Mouse (Mus musculus) erythroblast, adult 5-6 weeks (primary cell): ENCODE results near the gene 1700019D03Rik. TPM values are rescaled to one million over a fixed set of nuclear protein-coding genes. Genes with fewer than 3 reads are reported as not detected.
"Not testable (repeated sequence)": the region's sequence is repeated elsewhere in the genome, so short reads cannot be mapped to it uniquely, and the experiment has no call there.

Experiments used
- ATAC-seq: replicated peaks from 2 replicates; pipeline ENCODE4 v1.8.0; 2016; ENCODE audit warnings: moderate number of reproducible peaks, mild to moderate bottlenecking, moderate TSS enrichment, inconsistent platforms; ENCODE audit not compliant: poor library complexity, low FRiP score, severe bottlenecking
- total RNA-seq, 2 experiments: library from RNA; stranded (forward) in 1 of 2; stranded (reverse) in 1 of 2; fragments of 150-400 nt in 1 of 2; fragments of 200-764, 138-1000 nt in 1 of 2; gene quantifications; 2 replicates each; pipeline versions ENCODE4 v1.2.3 to v1.2.4; 2015 to 2017; ENCODE audit warnings: low replicate concordance in 2 of 2

The 1700019D03Rik gene
- total RNA-seq, 2 experiments from 2014 or later: 1.2 TPM; not detected in 1

- no peak for ATAC-seq
Observed at GRCm38 (mm10) chr1:52956746-52957145, 63.2 kb downstream of the 1700019D03Rik start.

GRCm38 (mm10) chr1:52955102-52955501, 64.9 kb downstream of the 1700019D03Rik start:
- no peak for ATAC-seq

- ATAC-seq: no peak
Observed at GRCm38 (mm10) chr1:52954456-52954855, 65.5 kb downstream of the 1700019D03Rik start.

GRCm38 (mm10) chr1:52953548-52953947, 66.4 kb downstream of the 1700019D03Rik start:
- no peak for ATAC-seq

GRCm38 (mm10) chr1:52952551-52953397, 67.2 kb downstream of the 1700019D03Rik start:
- ATAC-seq: no peak

GRCm38 (mm10) chr1:52952143-52952542, 67.8 kb downstream of the 1700019D03Rik start:
- no peak for ATAC-seq

GRCm38 (mm10) chr1:52951146-52951868, 68.7 kb downstream of the 1700019D03Rik start:
- no peak for ATAC-seq

- ATAC-seq: no peak
Observed at GRCm38 (mm10) chr1:52947895-52948294, 72.1 kb downstream of the 1700019D03Rik start.

- ATAC-seq: no peak
Observed at GRCm38 (mm10) chr1:52939021-52939420, 81.0 kb downstream of the 1700019D03Rik start.

- no peak for ATAC-seq
Observed at GRCm38 (mm10) chr1:52934494-52934893, 85.5 kb downstream of the 1700019D03Rik start.

GRCm38 (mm10) chr1:52924482-52924881, 95.5 kb downstream of the 1700019D03Rik start:
- ATAC-seq: not testable (repeated sequence)

GRCm38 (mm10) chr1:52918897-52919296, 101.1 kb downstream of the 1700019D03Rik start:
- not testable (repeated sequence) for ATAC-seq

- peak; percentile 60; the same call in 1 of the 2 replicates for ATAC-seq
Observed at GRCm38 (mm10) chr1:52916655-52917054, 103.3 kb downstream of the 1700019D03Rik start.

- ATAC-seq: no peak
Observed at GRCm38 (mm10) chr1:52909783-52910182, 110.2 kb downstream of the 1700019D03Rik start.

GRCm38 (mm10) chr1:52884208-52884607, 135.8 kb downstream of the 1700019D03Rik start:
- no peak for ATAC-seq

Other genes with a start within 250 kb of the 1700019D03Rik start
- gene Inpp1, start 202.5 kb downstream of the 1700019D03Rik start, total RNA-seq (2015; ENCODE audit: low replicate concordance): 2.7 and 4.6 TPM in 2 replicates
- 5.2 and 6.5 TPM in 2 replicates for gene Inpp1, start 202.5 kb downstream of the 1700019D03Rik start, total RNA-seq (2017; ENCODE audit: low replicate concordance)
- gene Hibch, start 175.2 kb downstream of the 1700019D03Rik start, total RNA-seq (2015; ENCODE audit: low replicate concordance): 14.2 and 15.5 TPM in 2 replicates
- gene Hibch, start 175.2 kb downstream of the 1700019D03Rik start, total RNA-seq (2017; ENCODE audit: low replicate concordance): 16.9 and 20.4 TPM in 2 replicates
- not detected in 2 replicates for gene Mstn, start 41.5 kb upstream of the 1700019D03Rik start, total RNA-seq (2015; ENCODE audit: low replicate concordance)
- gene Mstn, start 41.5 kb upstream of the 1700019D03Rik start, total RNA-seq (2017; ENCODE audit: low replicate concordance): not detected in 2 replicates
- gene 1700019A02Rik, start 167.5 kb upstream of the 1700019D03Rik start, total RNA-seq (2015; ENCODE audit: low replicate concordance): not detected in 2 replicates
- not detected in 2 replicates for gene 1700019A02Rik, start 167.5 kb upstream of the 1700019D03Rik start, total RNA-seq (2017; ENCODE audit: low replicate concordance)